Mouse (Mus musculus) stomach, embryonic 15.5 days (tissue): ENCODE results near the gene Gm16181. TPM values are rescaled to one million over a fixed set of nuclear protein-coding genes. Genes with fewer than 3 reads are reported as not detected.

Experiments used
- ATAC-seq: fragments of 200-750 bp; cut with Nextera tagmentation; 2 replicates; pipeline ENCODE4 v1.8.0; 2017; ENCODE audit warnings: low read depth, moderate number of reproducible peaks, moderate TSS enrichment; ENCODE audit not compliant: insufficient read depth, low FRiP score
- H3K27ac ChIP-seq: fragments of 300-500 bp; sonication (generic); 2 replicates; pipeline ENCODE4 v1.5.1; 2015; ENCODE audit warnings: mild to moderate bottlenecking, inconsistent platforms
- H3K27me3 ChIP-seq: fragments of 300-500 bp; sonication (generic); replicated peaks from 2 replicates; pipeline ENCODE4 v1.6.1; 2015; ENCODE audit warnings: inconsistent platforms
- H3K36me3 ChIP-seq: fragments of 300-500 bp; sonication (generic); 2 replicates; pipeline ENCODE4 v1.6.1; 2015; ENCODE audit warnings: inconsistent platforms
- H3K4me1 ChIP-seq: fragments of 300-500 bp; sonication (generic); 2 replicates; pipeline ENCODE4 v1.6.1; 2015; ENCODE audit warnings: inconsistent platforms
- H3K4me2 ChIP-seq: fragments of 300-500 bp; sonication (generic); 2 replicates; pipeline ENCODE4 v1.6.1; 2015; ENCODE audit warnings: mild to moderate bottlenecking, inconsistent platforms
- H3K4me3 ChIP-seq: fragments of 300-500 bp; sonication (generic); replicated peaks from 2 replicates; pipeline ENCODE4 v1.5.1; 2015; ENCODE audit warnings: inconsistent platforms
- H3K9ac ChIP-seq: fragments of 300-500 bp; sonication (generic); 2 replicates; pipeline ENCODE4 v1.6.1; 2015; ENCODE audit warnings: inconsistent platforms
- H3K9me3 ChIP-seq: fragments of 300-500 bp; sonication (generic); 2 replicates; pipeline ENCODE4 v1.6.1; 2016; ENCODE audit warnings: inconsistent platforms
- WGBS: fragments of 180-500 bp; shearing (Covaris S2); methylation state at CpG from one replicate; pipeline ENCODE4 v1.1.7; 2015; 5-methylcytosine and 5-hydroxymethylcytosine counted together
- polyA plus RNA-seq: library from polyadenylated mRNA; unstranded; fragments of >200 nt; fragmentation: Nextera tagmentation; extraction: Ambion mirVana; gene quantifications from 2 replicates; pipeline ENCODE4 v1.2.1, GENCODE M21; 2015

Gene Gm16181
- polyA plus RNA-seq, result 0.86 TPM in 1 of 2 replicates, not detected in the other

DNA sequence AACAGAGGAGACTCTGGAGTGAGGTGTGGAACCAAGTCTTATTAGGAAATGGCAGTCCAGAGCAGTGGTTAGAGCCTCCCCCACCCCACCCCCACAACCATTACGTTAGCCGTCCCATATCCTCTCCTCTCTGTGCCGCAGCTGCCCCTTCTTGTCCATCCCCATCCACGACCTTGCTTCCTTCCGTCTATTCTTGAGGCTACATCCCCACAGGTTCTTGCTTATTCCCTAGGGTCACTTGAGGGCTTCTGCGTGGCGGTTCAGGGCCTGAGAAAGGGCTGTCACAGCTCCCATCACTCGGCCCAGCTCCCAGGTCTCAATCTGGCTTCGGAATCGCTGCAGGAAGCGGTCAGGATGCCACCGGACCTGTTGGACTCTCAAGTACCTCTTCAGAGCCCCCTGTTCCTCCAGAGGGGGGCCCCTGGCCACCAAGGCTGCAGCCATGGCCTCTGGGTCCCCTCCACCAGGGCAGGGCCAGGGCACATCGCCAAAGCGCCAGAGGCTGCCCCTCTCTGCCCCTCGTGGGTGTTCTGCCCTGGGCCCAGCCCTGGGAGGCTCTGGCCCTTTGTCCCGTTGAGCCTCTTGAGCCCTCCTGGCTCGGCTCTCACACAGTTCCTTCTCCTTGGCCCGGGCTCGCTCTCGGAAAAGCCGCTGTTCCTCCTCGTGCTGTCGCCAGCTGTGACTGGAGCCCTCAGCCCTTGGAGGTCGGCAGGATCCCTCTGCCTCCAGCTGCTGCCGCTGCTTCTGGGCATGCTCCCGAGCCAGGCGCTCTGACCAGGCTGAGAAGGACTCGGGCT, at the start of gene Gm16181:
TSS of gene Gm16181 (plus strand) at position 679 of the 797 bp plus-strand sequence.
- H3K36me3 ChIP-seq, result peaks cover 17% of the 10 kb centered on the region
- peaks cover 7% of the 10 kb centered on the region; the same call in 1 of the 2 replicates for H3K4me1 ChIP-seq
- H3K27me3 ChIP-seq, result no peaks in the 10 kb centered on the region
- no peaks in the 10 kb centered on the region for H3K9me3 ChIP-seq
- no peak within 1 kb of the TSS for H3K4me3 ChIP-seq
- no peak within 1 kb of the TSS for H3K9ac ChIP-seq
- ATAC-seq, result peak; percentile 53
- peak within 1 kb of the TSS; percentile 73 for H3K27ac ChIP-seq
- WGBS, result 61% methylated on average over 28 of the region's 28 CpGs
- H3K4me2 ChIP-seq, result peak within 1 kb of the TSS; percentile 17; the same call in 1 of the 2 replicates

DNA sequence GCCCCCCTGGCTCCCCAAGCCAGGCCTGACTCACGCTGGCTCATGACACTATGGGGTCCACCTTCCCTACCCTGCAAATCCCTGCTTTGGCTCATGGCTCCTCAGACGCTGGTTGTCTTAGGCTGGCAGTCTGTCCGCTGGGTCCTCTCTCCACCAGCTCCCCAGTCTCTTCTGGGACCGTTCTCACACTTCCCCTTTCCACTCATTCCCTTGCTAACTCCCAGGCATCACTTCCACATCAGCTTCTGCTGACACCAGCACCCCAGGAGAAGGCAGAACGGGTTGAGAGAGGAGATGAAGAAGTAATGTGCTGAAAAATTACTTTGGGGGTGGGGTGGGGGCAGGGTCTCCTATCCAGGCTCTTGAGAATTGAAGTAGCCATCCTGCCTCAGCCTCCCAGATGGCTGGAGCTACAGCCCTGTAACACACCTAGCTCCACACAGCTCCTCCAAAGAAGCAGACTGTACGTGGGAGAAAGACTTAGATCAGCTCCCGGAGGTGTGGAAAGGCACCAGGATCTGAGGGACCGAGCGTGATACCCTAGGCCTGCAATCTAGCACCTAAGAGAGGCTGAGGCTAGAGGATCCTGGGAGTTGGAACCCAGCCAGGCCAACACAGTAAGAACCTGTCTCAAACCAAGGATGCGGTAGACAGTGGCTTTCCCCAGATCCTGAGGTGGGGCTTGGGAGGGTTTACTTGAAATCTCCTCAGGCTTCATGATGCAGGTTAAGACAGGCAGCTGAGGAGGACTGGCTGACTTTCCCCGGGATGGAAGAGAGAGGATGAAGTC, 48.0 kb upstream of the Gm16181 start:
- no peaks in the 10 kb centered on the region for H3K27me3 ChIP-seq

DNA sequence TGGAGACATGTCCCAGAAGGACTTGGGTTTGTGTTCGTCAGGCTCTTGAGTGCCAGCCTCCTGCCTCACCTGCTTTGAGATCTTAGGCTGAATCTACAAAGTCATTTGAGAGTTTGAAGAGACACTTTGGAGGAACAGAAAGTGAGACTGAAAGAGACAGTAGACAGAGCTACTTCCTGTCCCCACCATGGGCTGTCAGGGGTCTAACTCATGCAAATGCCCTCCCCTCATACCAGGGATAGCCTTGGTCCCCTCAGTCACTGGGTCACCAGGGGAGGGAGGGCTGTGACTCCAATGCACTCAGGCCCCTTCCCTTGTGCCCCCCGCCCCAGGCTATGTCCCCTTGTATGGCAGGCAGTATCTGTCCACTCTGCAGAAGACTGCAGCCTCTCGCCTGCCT, 47.3 kb upstream of the Gm16181 start:
- H3K27ac ChIP-seq, result no peak overlapping the region

More for the DNA sequence above, 48.0 kb upstream of the Gm16181 start:
- H3K4me1 ChIP-seq, result no peaks in the 10 kb centered on the region
- no peaks in the 10 kb centered on the region for H3K36me3 ChIP-seq
- no peaks in the 10 kb centered on the region for H3K9me3 ChIP-seq
- H3K9ac ChIP-seq, result no peak overlapping the region
- no peak overlapping the region for H3K4me2 ChIP-seq
- no peak overlapping the region for H3K4me3 ChIP-seq
- ATAC-seq, result no peak
- no peak overlapping the region for H3K27ac ChIP-seq
- 65% methylated on average over 11 of the region's 11 CpGs for WGBS

DNA sequence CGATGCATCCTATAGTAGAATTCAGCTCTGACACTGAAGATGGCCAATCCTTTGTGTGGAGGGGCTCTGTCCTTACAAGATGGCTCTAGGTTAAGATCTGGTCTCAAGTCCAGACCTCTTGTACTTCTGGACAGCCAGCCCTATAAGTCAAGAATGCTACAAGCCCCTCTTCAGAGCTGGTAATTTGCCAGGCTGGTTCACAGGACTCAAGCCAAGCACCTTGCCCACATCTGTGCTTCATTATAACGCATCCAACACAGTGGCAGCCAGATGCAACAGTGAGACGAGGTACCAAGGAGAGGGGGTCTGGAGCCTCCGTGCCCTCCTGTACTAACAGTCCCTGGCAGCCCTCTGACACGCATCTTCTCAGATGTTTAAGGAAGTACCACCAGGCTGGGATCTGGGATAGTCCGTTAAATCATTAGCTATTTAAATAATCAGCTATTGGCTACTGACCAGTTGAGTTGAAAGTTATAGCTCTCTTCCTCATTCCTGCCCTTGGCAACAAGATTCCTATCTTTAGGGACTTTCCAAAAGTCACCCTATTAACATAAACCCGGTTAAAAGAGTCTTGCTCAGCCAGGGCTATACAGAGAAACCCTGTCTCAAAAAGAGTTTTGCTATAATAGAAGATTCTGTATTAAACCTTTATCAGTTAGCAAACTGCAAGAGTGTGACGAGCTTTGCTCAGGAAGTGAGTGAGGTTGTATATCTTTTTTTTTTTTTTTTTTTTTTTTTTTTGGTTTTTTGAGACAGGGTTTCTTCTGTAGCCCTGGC, 46.2 kb upstream of the Gm16181 start:
- Histone ChIP-seq H3K36me3 (no peaks in the 10 kb centered on the region), H3K27me3 (no peaks in the 10 kb centered on the region), H3K9me3 (no peaks in the 10 kb centered on the region), H3K9ac (no peak overlapping the region), H3K4me2 (no peak overlapping the region), H3K4me1 (no peaks in the 10 kb centered on the region), H3K4me3 (no peak overlapping the region), H3K27ac (no peak overlapping the region)
- WGBS, result 59% methylated on average over 8 of the region's 8 CpGs
- no peak for ATAC-seq

More for the DNA sequence above, 47.3 kb upstream of the Gm16181 start:
- Histone ChIP-seq H3K27me3 (no peaks in the 10 kb centered on the region), H3K36me3 (no peaks in the 10 kb centered on the region), H3K4me1 (no peaks in the 10 kb centered on the region), H3K4me2 (no peak overlapping the region), H3K4me3 (no peak overlapping the region), H3K9ac (no peak overlapping the region), H3K9me3 (no peaks in the 10 kb centered on the region)
- ATAC-seq, result no peak
- 77% methylated on average over 3 of the region's 3 CpGs for WGBS

DNA sequence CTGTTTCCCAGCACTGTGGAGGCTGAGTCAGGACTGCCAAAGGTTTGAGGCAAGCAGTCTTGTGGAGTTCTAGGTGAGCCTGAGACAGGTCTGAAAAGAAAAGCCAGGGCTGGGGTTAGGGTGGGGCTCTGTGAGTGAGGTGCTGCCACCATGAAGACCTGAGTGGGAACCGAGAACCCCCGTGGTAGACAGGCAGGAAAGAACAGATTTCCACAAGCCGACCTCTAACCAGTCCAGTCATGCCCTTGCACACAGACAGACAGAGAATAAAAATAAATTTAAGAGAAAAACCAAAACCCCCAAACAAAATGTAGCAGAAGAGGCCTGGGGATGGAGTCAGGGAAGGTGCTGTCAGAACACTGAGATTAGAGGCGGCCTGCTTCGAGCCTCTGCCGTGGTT, 45.3 kb upstream of the Gm16181 start:
- no peaks in the 10 kb centered on the region for H3K27me3 ChIP-seq
- no peaks in the 10 kb centered on the region for H3K36me3 ChIP-seq
- H3K4me2 ChIP-seq, result no peak overlapping the region
- H3K27ac ChIP-seq, result no peak overlapping the region
- no peaks in the 10 kb centered on the region for H3K4me1 ChIP-seq
- H3K9me3 ChIP-seq, result no peaks in the 10 kb centered on the region
- WGBS, result 70% methylated on average over 6 of the region's 6 CpGs
- H3K9ac ChIP-seq, result no peak overlapping the region
- H3K4me3 ChIP-seq, result no peak overlapping the region
- no peak for ATAC-seq

DNA sequence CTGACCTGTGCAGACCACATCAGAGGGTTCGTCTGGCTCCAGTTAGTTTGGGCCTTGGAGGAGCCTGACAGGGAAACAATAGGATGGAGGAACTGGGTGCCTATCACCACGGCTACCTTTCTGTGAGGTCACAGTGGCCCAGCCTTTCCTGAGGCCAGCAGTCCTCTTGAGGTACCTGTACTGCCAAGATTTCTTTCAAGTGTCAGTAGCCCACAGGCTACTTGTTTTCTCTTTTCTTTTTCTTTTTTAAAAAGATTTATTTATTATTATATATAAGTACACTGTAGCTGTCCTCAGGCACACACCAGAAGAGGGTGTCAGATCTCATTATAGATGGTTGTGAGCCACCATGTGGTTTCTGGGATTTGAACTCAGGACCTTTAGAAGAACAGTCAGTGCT, 44.7 kb upstream of the Gm16181 start, which contains the start of gene Aif1:
TSS of gene Aif1 (minus strand) at position 101 of the 400 bp plus-strand sequence.
- H3K4me3 ChIP-seq, result no peak within 1 kb of the TSS
- no peaks in the 10 kb centered on the region for H3K4me1 ChIP-seq
- WGBS, result 48% methylated on average over 2 of the region's 2 CpGs
- H3K36me3 ChIP-seq, result no peaks in the 10 kb centered on the region
- H3K9me3 ChIP-seq, result no peaks in the 10 kb centered on the region
- no peak within 1 kb of the TSS for H3K4me2 ChIP-seq
- no peak within 1 kb of the TSS for H3K9ac ChIP-seq
- H3K27me3 ChIP-seq, result no peaks in the 10 kb centered on the region
- no peak within 1 kb of the TSS for H3K27ac ChIP-seq
- ATAC-seq, result no peak

DNA sequence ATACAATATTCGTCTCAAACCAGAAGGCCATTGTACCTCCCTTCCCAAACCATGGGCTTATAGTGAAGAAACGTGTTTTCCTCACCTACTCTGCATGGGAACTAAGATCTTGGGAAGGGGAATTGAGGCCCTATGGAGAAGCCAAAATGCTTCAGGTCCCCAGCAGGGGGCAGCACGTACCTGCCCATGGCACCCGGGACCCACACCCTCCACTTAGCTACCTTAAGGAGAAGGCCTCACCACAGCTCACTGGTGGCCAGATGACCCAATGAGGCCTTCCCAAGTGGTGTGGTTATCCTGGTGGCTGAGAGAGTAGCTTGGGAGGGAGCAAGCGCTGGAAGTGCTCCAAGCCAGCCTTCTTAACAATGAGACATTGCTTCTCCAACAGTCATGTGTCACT, 42.1 kb upstream of the Gm16181 start:
- H3K4me3 ChIP-seq, result no peak overlapping the region
- H3K9me3 ChIP-seq, result no peaks in the 10 kb centered on the region
- H3K4me1 ChIP-seq, result no peaks in the 10 kb centered on the region
- ATAC-seq, result peak; percentile 87; the same call in 1 of the 2 replicates
- H3K27ac ChIP-seq, result no peak overlapping the region
- no peak overlapping the region for H3K4me2 ChIP-seq
- no peak overlapping the region for H3K9ac ChIP-seq
- WGBS, result 12% methylated on average over 5 of the region's 5 CpGs
- H3K27me3 ChIP-seq, result no peaks in the 10 kb centered on the region
- H3K36me3 ChIP-seq, result no peaks in the 10 kb centered on the region

DNA sequence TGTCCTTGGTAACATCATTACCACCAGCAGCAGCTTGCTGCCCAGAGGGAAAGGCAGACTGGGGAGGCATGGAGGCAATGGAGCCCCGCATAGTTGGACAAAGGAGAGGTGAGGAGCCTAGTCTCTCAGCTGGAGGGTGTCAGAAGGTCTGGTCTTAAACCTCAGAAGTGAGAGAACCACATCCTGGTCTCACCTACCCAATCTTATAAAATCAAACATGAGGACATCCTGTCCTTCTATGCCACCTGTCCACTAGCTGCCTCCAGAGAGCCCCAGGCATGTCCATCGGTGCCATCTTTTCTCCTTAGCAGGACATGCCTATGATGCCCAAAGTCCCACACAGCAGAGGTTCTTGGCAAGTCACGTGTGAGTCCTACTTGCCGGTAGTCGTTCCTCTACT, 40.5 kb upstream of the Gm16181 start:
- WGBS, result 88% methylated on average over 5 of the region's 5 CpGs
- ATAC-seq, result no peak
- Histone ChIP-seq H3K4me3 (no peak overlapping the region), H3K4me1 (no peaks in the 10 kb centered on the region), H3K36me3 (no peaks in the 10 kb centered on the region), H3K9ac (no peak overlapping the region), H3K4me2 (no peak overlapping the region), H3K9me3 (no peaks in the 10 kb centered on the region), H3K27me3 (no peaks in the 10 kb centered on the region), H3K27ac (no peak overlapping the region)

DNA sequence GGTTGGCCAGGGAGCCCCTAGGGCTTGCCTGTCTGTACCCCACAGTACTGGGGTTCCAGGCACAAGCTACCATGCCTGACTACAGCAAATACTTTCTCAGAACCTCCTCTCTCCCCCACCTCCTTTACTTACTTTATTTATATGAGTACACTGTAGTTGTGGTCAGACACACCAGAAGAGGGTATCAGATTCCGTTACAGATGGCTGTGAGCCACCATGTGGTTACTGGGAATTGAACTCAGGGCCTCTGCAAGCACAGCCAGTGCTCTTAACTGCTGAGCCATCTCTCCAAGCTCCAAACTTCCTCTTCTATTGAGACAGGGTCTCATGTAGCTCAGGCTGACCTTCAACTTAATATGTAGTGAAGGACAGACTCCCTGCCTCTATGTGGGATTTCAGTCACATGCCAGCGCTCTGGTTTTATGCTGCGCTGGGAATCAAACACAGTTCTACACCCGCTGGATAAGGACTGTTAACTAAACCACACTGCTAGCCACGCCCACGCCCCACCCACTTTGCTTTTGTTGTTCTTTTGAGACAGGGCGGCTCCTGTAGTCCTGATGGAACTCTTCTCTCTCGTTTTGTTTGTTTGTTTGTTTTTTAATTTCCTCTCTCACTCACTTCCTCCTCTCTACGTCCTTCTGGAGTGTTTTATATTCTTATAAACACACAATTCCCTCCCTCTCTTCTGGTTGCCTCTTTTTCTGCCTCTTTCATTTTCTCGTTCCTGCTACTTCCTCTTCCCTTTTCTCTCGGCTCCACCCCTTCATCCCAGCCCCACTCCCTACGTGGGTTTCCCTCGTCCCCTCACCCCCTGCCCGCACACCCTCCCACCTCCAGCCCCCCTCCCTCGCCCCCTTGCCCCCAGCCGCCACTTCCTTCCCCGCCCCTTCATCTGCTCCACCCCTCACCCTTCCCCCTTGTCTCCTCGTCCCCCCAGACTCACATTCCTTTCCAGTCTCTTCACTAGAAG, 34.7 kb upstream of the Gm16181 start:
- WGBS, result 5% methylated on average over 18 of the region's 18 CpGs
- ATAC-seq, result 0 out of 2 replicates have a peak, but pooled peaks have one; percentile 20

DNA sequence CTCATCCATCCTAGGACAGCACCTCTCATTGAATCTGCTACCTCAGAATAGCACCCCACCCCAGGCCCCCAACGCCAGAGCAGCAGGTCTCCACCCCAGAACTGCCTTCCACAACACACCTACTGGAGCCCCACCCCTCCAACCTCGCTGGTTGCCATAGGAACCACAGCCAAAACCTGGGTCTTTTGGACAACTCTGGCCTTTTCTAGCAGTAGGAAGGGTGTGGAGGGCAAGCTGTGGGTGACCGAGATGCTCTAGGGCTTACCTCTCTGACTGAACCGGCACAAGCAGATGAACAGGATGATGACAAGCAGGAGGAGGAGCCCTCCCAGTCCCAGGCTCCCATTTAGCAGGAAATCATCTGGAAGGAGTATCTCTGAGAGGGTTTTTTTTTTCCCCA, 34.0 kb upstream of the Gm16181 start:
- Histone ChIP-seq H3K27ac (peak overlapping the region; percentile 73), H3K27me3 (no peaks in the 10 kb centered on the region), H3K4me3 (peak overlapping the region; percentile 48), H3K4me2 (peak overlapping the region; percentile 58), H3K9ac (no peak overlapping the region), H3K9me3 (no peaks in the 10 kb centered on the region), H3K36me3 (no peaks in the 10 kb centered on the region), H3K4me1 (peaks cover 9% of the 10 kb centered on the region)
- 0% methylated on average over 4 of the region's 4 CpGs for WGBS
- ATAC-seq, result peak; percentile 20; the same call in 1 of the 2 replicates

More for the DNA sequence above, 34.7 kb upstream of the Gm16181 start:
- no peaks in the 10 kb centered on the region for H3K9me3 ChIP-seq
- peaks cover 9% of the 10 kb centered on the region for H3K4me1 ChIP-seq
- H3K4me3 ChIP-seq, result peak overlapping the region; percentile 48
- peak overlapping the region; percentile 12; the same call in 1 of the 2 replicates for H3K9ac ChIP-seq
- no peaks in the 10 kb centered on the region for H3K36me3 ChIP-seq
- H3K27me3 ChIP-seq, result no peaks in the 10 kb centered on the region
- peak overlapping the region; percentile 58 for H3K4me2 ChIP-seq
- H3K27ac ChIP-seq, result peak overlapping the region; percentile 73
